Mouse (Mus musculus) midbrain, postnatal 0 days (tissue): ENCODE results near the gene Pkib. TPM values are rescaled to one million over a fixed set of nuclear protein-coding genes. Genes with fewer than 3 reads are reported as not detected.

ENCODE experiments used
- ATAC-seq: fragments of 200-750 bp; cut with Nextera tagmentation; 2 replicates; pipeline ENCODE4 v1.8.0; 2017; ENCODE audit warnings: moderate number of reproducible peaks, mild to moderate bottlenecking, moderate TSS enrichment, moderate library complexity; ENCODE audit not compliant: low FRiP score
- DNase-seq: peaks from one replicate; pipeline ENCODE4 v3.0.0-alpha.2; 2015; ENCODE audit warnings: low spot score
- H3K27ac ChIP-seq: fragments of 300-500 bp; sonication (generic); 2 replicates; pipeline ENCODE4 v1.5.1; 2014; ENCODE audit warnings: low read depth, mild to moderate bottlenecking, low read length, mixed read lengths
- H3K27me3 ChIP-seq: fragments of 300-500 bp; sonication (generic); 2 replicates; pipeline ENCODE4 v1.6.1; 2014; ENCODE audit warnings: low read length, control low read depth, mixed read lengths; ENCODE audit not compliant: insufficient read depth
- H3K36me3 ChIP-seq: fragments of 300-500 bp; sonication (generic); 2 replicates; pipeline ENCODE4 v1.6.1; 2014; ENCODE audit warnings: low read length, control low read depth, mixed read lengths; ENCODE audit not compliant: insufficient read depth
- H3K4me1 ChIP-seq: fragments of 300-500 bp; sonication (generic); 2 replicates; pipeline ENCODE4 v1.6.1; 2014; ENCODE audit warnings: mild to moderate bottlenecking, control low read depth, antibody characterized with exemption, low read length, mixed read lengths; ENCODE audit not compliant: insufficient read depth
- H3K4me2 ChIP-seq: fragments of 300-500 bp; sonication (generic); 2 replicates; pipeline ENCODE4 v1.6.1; 2014; ENCODE audit warnings: low read depth, mild to moderate bottlenecking, low read length, mixed read lengths; ENCODE audit not compliant: poor library complexity, severe bottlenecking
- H3K4me3 ChIP-seq: fragments of 300-500 bp; sonication (generic); 2 replicates; pipeline ENCODE4 v1.5.1; 2014; ENCODE audit warnings: low read depth, mild to moderate bottlenecking, low read length, moderate library complexity
- H3K9ac ChIP-seq: fragments of 300-500 bp; sonication (generic); replicated peaks from 2 replicates; pipeline ENCODE4 v1.6.1; 2014; ENCODE audit warnings: mild to moderate bottlenecking, low read length, moderate library complexity, mixed read lengths; ENCODE audit not compliant: poor library complexity, severe bottlenecking
- H3K9me3 ChIP-seq: fragments of 300-500 bp; sonication (generic); 2 replicates; pipeline ENCODE4 v1.6.1; 2016; ENCODE audit warnings: low read length, control low read depth
- CTCF ChIP-seq: IDR thresholded peaks from 2 replicates; pipeline ENCODE4 v1.5.1; 2016; ENCODE audit warnings: antibody characterized with exemption, mild to moderate bottlenecking
- WGBS: fragments of 180-500 bp; shearing (Covaris S2); extraction: QIAGEN DNeasy Blood & Tissue Kit; methylation state at CpG from one replicate; pipeline ENCODE4 v1.1.7; 2014; 5-methylcytosine and 5-hydroxymethylcytosine counted together
- polyA plus RNA-seq: library from polyadenylated mRNA; unstranded; fragments of >200 nt; fragmentation: Nextera tagmentation; extraction: Ambion mirVana; gene quantifications from 2 replicates; pipeline ENCODE4 v1.2.1, GENCODE M21; 2015
- total RNA-seq: library from RNA; depleted of rRNA; stranded (reverse); fragments of >200 nt; gene quantifications from 2 replicates; pipeline ENCODE4 v1.2.3, GENCODE M21; 2014

The Pkib gene
- total and polyA plus RNA-seq, 2 experiments from 2014 or later: 0.60 to 6.7 TPM

DNA sequence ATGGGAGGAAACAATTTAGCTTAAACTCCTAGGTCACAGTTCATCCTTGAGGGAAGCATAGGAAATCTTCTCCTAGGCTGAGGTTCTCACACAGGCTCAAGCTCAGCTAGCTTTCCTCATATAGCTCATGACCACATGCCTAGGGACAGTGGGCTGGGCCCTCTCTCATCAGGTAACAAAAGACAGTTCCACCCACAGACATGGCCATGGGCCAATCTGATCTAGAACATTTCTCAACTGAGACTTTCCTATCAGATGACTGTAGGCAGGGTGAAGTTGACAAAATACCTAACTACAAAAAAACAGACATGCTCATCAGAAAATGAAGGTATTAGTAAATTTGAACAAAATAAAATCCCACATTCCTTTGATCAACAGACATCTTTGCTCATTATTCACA lies 115.3 kb downstream of the Pkib start:
- H3K27me3 ChIP-seq: no peaks in the 10 kb centered on the region
- DNase-seq (no peak), ATAC-seq (no peak)
- H3K4me2 ChIP-seq: no peak overlapping the region
- no peaks in the 10 kb centered on the region for H3K9me3 ChIP-seq
- no peak overlapping the region for H3K4me3 ChIP-seq
- no peaks in the 10 kb centered on the region for H3K4me1 ChIP-seq
- no peak overlapping the region for H3K9ac ChIP-seq
- H3K36me3 ChIP-seq: no peaks in the 10 kb centered on the region
- TF ChIP-seq CTCF: no peak
- H3K27ac ChIP-seq: no peak overlapping the region

DNA sequence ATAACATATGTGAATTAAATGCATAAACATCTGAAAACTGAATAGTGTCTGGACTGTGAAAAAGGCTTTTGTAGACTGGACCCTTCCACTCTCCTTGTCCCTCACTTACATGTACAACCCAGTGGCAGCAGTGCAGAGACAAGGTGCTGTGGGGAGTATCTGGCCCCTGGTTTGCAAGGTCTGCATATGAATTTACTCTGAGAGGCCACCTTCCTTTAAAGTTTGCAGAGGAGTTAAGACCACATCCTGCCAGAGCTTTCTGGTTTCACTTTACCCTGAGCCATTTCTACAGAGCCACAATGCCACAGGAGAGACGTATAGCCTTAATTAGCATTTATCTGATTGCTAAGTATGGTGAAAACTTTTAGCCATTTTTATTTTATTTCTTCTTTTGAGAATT lies 121.6 kb downstream of the Pkib start:
- DNase-seq (no peak), ATAC-seq (no peak)
- H3K9me3 ChIP-seq: no peaks in the 10 kb centered on the region
- no peak overlapping the region for H3K27ac ChIP-seq
- H3K27me3 ChIP-seq: no peaks in the 10 kb centered on the region
- no peak overlapping the region for H3K9ac ChIP-seq
- no peaks in the 10 kb centered on the region for H3K36me3 ChIP-seq
- no peak overlapping the region for H3K4me3 ChIP-seq
- no peaks in the 10 kb centered on the region for H3K4me1 ChIP-seq
- 88% methylated on average over 1 of the region's 1 CpGs for WGBS
- no peak for TF ChIP-seq CTCF
- H3K4me2 ChIP-seq: no peak overlapping the region

DNA sequence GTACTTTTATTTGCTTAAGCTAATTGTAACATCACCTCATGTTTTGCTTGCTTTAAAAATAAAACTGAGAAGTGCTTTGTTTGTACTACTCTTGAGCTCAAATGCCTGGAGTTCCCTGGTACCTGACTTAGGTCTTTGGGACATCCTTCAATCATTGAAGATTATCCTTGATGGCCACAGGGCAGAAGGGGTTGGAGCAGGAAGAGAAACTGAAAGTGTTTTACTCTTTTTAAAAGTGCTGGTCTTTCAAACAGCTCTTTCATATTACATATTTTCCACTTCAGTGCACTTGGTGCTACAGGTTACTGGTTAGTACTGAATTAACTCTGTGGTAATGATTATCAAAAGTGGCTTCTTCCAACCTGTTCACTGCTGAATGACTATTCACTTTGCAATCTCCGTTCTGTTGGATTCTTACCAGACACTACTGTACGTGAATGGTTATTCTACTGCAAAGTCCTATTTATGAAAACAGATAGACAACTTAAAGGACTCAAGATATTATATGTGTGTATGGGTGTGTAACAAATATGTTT lies 123.5 kb downstream of the Pkib start:
- no peak for ATAC-seq
- 96% methylated on average over 2 of the region's 2 CpGs for WGBS
- H3K36me3 ChIP-seq: no peaks in the 10 kb centered on the region

DNA sequence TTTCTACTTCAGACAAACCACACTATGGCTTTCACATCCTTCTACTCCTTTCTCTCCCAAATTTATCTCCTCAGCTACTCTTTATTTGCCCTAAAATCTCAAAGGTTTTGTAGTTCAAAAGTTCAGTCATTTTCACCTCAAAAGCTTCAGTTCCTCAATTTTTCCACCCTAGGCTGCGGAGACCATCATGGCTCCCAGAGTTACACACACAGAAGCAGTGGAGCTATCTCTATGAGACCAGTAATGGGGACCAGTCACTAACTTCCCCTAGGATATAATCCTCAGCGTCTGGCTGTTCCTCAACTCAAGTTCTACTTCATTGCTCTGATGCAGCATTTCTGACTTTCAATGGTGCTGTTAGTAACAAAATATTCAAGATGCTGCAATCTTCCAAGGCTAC lies 127.2 kb downstream of the Pkib start:
- Histone ChIP-seq H3K27ac (no peak overlapping the region), H3K9ac (no peak overlapping the region), H3K36me3 (no peaks in the 10 kb centered on the region), H3K4me1 (no peaks in the 10 kb centered on the region), H3K27me3 (no peaks in the 10 kb centered on the region), H3K4me2 (no peak overlapping the region), H3K4me3 (no peak overlapping the region), H3K9me3 (peaks cover 6% of the 10 kb centered on the region; the same call in 1 of the 2 replicates)
- 96% methylated on average over 2 of the region's 2 CpGs for WGBS
- no peak for DNase-seq
- TF ChIP-seq CTCF: no peak
- ATAC-seq: no peak

More for the DNA sequence above, 123.5 kb downstream of the Pkib start:
- H3K4me1 ChIP-seq: no peaks in the 10 kb centered on the region
- no peak overlapping the region for H3K27ac ChIP-seq
- TF ChIP-seq CTCF: no peak
- no peak overlapping the region for H3K4me3 ChIP-seq
- H3K4me2 ChIP-seq: no peak overlapping the region
- no peak overlapping the region for H3K9ac ChIP-seq
- H3K27me3 ChIP-seq: no peaks in the 10 kb centered on the region
- DNase-seq: no peak
- peaks cover 6% of the 10 kb centered on the region; the same call in 1 of the 2 replicates for H3K9me3 ChIP-seq

DNA sequence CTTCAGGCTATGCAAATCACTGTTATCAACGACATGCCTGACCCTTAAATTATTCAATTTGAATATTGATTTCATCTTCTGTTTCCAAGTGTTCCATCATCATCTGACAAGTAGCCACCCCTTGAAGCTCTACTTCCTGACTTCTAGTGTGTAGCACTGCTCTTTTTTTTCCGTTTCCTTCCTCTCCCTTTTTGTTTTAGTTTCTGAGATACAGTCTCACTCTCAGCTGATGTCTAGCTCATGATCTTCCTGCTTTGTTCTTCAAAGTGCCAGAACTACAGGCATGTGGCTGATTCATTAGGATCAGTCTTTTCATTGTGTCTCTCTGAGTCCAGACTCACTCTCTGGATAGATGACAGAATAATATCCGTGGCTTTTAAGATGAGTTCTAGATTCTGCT lies 128.9 kb downstream of the Pkib start:
- Histone ChIP-seq H3K9me3 (peaks cover 6% of the 10 kb centered on the region; the same call in 1 of the 2 replicates), H3K27ac (no peak overlapping the region), H3K9ac (no peak overlapping the region), H3K27me3 (no peaks in the 10 kb centered on the region), H3K4me3 (no peak overlapping the region), H3K36me3 (no peaks in the 10 kb centered on the region), H3K4me2 (no peak overlapping the region), H3K4me1 (no peaks in the 10 kb centered on the region)
- no peak for TF ChIP-seq CTCF
- WGBS: 76% methylated on average over 3 of the region's 3 CpGs
- DNase-seq (no peak), ATAC-seq (no peak)

DNA sequence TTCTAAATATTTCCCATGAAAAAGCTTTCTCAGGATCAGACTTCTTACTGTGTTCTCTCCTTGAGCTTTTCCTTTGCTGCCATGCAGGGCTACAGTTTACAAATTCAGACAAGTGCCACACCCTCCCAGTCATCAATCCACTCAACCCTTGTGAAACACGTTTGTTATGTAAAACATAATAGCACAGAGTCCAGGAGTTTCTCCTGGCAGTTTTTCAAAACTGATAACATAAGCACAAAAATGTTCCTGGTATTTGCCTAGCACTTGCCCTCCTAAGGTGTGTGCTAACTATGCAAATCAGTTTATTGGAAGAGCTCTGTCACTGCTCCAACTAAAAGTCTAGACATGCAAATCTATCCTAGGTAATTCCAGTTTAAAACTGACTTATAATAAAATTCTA lies 131.3 kb downstream of the Pkib start:
- no peak for TF ChIP-seq CTCF
- DNase-seq (no peak), ATAC-seq (no peak)
- no peaks in the 10 kb centered on the region for H3K36me3 ChIP-seq
- no peak overlapping the region for H3K27ac ChIP-seq
- H3K9ac ChIP-seq: no peak overlapping the region
- H3K4me3 ChIP-seq: no peak overlapping the region
- no peak overlapping the region for H3K4me2 ChIP-seq
- peaks cover 6% of the 10 kb centered on the region; the same call in 1 of the 2 replicates for H3K9me3 ChIP-seq
- H3K4me1 ChIP-seq: no peaks in the 10 kb centered on the region
- H3K27me3 ChIP-seq: no peaks in the 10 kb centered on the region
- WGBS: 41% methylated on average over 1 of the region's 1 CpGs
